Mouse (Mus musculus) spleen, postnatal 4 days (tissue): ENCODE results near the gene Cops2.

Experiments used
- DNase-seq, 2 experiments: peaks; one replicate each; pipeline ENCODE4 v3.0.0; 2022; ENCODE audit warnings: low spot score in 2 of 2

Gene Cops2

DNA sequence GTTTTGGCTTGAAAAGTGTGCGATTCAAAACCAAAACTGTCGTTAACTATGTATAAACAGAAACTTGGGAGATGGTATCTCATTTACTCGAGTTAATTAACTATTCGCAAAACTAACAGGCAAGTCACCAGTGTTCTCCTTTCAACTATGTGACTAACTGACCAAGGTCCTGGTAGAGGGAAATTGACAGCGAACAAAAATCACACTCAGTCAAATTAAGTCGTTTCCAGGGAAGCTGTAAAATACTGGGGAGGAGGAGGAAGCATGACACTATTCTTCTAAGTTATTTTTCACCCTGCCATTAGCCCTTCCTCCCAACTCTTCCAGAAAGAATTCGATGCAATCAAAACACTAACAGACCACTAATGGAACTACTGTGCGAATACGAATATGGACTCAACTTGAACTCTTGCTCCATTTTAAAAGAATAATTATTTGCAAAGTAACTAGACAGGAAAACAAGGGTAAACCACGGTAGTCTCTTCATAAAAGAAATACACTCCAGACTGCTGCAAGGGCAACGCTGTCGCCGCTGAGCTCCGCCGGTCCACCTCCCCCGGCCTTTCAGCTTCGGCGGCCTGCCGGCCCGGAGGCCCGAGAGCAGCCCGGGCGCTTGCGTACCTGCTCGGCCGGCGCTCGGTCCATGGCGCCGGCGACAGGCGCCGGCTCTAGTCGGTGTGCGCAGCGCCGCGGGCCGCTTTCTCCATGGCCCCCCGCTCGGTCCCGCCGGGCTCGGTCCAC is 76.8 kb downstream of the Cops2 start:
- DNase-seq, result no peak

DNA sequence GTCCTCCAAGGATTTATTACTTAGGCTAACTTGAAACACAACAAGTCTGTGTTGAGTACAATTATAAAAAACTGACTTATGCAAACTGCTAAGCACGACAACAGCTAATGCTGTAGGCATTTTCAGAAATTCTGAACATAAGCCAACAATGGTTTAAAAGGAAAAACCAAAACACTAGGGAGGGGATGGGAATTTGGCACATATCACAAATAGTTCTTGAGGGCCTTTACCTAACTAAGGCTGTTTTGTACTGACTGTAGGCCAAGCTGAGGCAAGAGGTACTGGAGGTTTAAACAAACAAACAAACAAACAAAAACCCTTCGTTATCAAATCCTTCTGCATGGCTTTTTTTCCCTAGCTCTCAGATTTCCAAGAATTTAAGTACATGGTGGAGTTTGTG is 77.9 kb downstream of the Cops2 start:
- no peak for DNase-seq
